14 mouse cellular contexts compared by ENCODE assay signal in the genomic region with DNA sequence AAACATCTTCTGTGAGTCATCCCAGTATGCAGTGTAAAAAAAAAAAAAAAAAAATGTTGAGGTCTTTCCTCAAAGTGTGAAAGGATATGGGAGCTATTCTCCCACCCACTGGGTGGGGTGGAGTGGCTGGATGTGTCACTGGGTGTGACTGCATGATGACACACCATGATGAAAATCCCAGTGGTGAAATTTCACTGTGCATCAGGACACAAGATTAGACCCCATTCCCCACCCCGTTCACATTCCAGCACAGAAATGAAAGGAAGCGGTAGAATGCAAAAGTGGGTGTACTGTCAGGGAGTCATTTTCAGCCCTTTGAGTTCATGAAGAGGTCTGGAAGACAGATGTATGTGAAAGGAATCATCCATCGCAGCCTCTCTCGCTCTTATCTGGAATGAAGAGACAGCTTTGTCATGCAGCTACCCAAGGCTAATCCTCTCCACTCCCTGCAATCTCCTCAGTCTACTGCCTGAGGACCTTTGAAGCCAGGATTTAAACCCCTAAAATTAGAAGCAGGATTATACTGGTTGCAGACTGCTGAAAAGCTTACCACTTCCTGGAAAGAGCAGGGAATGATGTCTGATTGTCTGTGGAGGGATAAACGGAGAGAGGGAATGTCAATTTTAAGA.
DNase-seq lines count a peak whose midpoint lies in the region; ATAC-seq and TF ChIP-seq lines count a peak whose summit lies in the region.
"Had no signal": no experiment of that assay in that cellular context is flagged by ENCODE, and none has a peak within 500 bp of the region (broad histone marks: within the 10 kb centered on the region; RNA-seq: fewer than 3 reads in every experiment).

No protein-coding gene starts in this region.

- no peaks in the 10 kb centered on the region for H3K79me2 ChIP-seq in C2C12 (ENCODE audit: control insufficient read depth, insufficient read depth)

- no peak overlapping the region for H3K4me3 ChIP-seq in heart, embryonic 10.5 days
- no peak overlapping the region for H3K4me3 ChIP-seq in C2C12 (ENCODE audit: insufficient read depth, poor library complexity, severe bottlenecking)
- H3K4me3 ChIP-seq in embryonic fibroblast, embryonic 13.5 days (ENCODE audit: insufficient read depth, low read length): no peak overlapping the region
- H3K4me3 ChIP-seq in neural tube, embryonic 15.5 days (replicated peaks): no peak overlapping the region
- H3K4me3 ChIP-seq: limb, embryonic 13.5 days; megakaryocyte, embryonic 14.5 days; neural tube, embryonic 13.5 days had no signal

- no peak for DNase-seq in heart, embryonic 10.5 days (ENCODE audit: low spot score)
- DNase-seq in heart, adult 8-10 months (ENCODE audit: low spot score): no peak
- DNase-seq in 3134 (ENCODE audit: extremely low read depth, insufficient read length, low spot score): peak; percentile 69
- DNase-seq in left cerebral cortex, adult 9 months (ENCODE audit: low spot score in 2 of 2): no peak
- DNase-seq: kidney, adult 2 months; thymus, adult 2 months had no signal

- peaks cover 8% of the 10 kb centered on the region; the same call in 1 of the 2 replicates for H3K4me1 ChIP-seq in heart, embryonic 10.5 days
- H3K4me1 ChIP-seq in embryonic fibroblast, embryonic 13.5 days (ENCODE audit: control insufficient read depth, insufficient read depth, low read length): peaks cover 2% of the 10 kb centered on the region; the same call in 1 of the 2 replicates
- H3K4me1 ChIP-seq in neural tube, embryonic 15.5 days: no peaks in the 10 kb centered on the region
- H3K4me1 ChIP-seq: megakaryocyte, embryonic 14.5 days; neural tube, embryonic 13.5 days had no signal

- no peaks in the 10 kb centered on the region for H3K36me3 ChIP-seq in heart, embryonic 10.5 days
- H3K36me3 ChIP-seq in C2C12 (ENCODE audit: control insufficient read depth, insufficient read depth): no peaks in the 10 kb centered on the region
- H3K36me3 ChIP-seq in neural tube, embryonic 15.5 days: no peaks in the 10 kb centered on the region
- H3K36me3 ChIP-seq: limb, embryonic 13.5 days; neural tube, embryonic 13.5 days had no signal

- no peaks in the 10 kb centered on the region for H3K79me3 ChIP-seq in C2C12 (ENCODE audit: low read depth)

- H3K4me2 ChIP-seq in neural tube, embryonic 15.5 days: no peak overlapping the region
- H3K4me2 ChIP-seq: limb, embryonic 13.5 days; neural tube, embryonic 13.5 days had no signal

- no peak for TF ChIP-seq CTCF in C2C12 (IDR thresholded peaks at IDR 0.05; ENCODE audit: control insufficient read depth, insufficient read depth, insufficient read length)
- no peak for TF ChIP-seq CTCF in embryonic fibroblast, embryonic 13.5 days (IDR thresholded peaks at IDR 0.05; ENCODE audit: borderline replicate concordance, insufficient read depth, low read length)

- no peak for TF ChIP-seq POLR2A in embryonic fibroblast, embryonic 13.5 days (IDR thresholded peaks at IDR 0.05; ENCODE audit: low read depth, low read length)

- no peak overlapping the region for H3ac ChIP-seq in C2C12 (ENCODE audit: control insufficient read depth, insufficient read length, low read depth)

- 0 out of 2 replicates have a peak overlapping the region, but pooled peaks have one; percentile 25 for H3K27ac ChIP-seq in heart, embryonic 10.5 days
- peak overlapping the region; percentile 79 for H3K27ac ChIP-seq in embryonic fibroblast, embryonic 13.5 days (ENCODE audit: insufficient read depth, low read length)
- no peak overlapping the region for H3K27ac ChIP-seq in neural tube, embryonic 15.5 days (replicated peaks)
- H3K27ac ChIP-seq: limb, embryonic 13.5 days; neural tube, embryonic 13.5 days had no signal

- no peaks in the 10 kb centered on the region for H3K9me3 ChIP-seq in heart, embryonic 10.5 days
- H3K9me3 ChIP-seq in neural tube, embryonic 15.5 days (replicated peaks): no peaks in the 10 kb centered on the region
- H3K9me3 ChIP-seq: limb, embryonic 13.5 days; neural tube, embryonic 13.5 days had no signal

- ATAC-seq in cerebellum, adult (ENCODE audit: insufficient number of reproducible peaks, low FRiP score, low TSS enrichment): no peak
- no peak for ATAC-seq in neural tube, embryonic 15.5 days (ENCODE audit: low FRiP score)
- ATAC-seq: forebrain, embryonic 14.5 days had no signal

- 27% methylated on average over 5 of the region's 5 CpGs for WGBS in heart, embryonic 10.5 days
- 72% methylated on average over 5 of the region's 5 CpGs for WGBS in neural tube, embryonic 15.5 days

- no peaks in the 10 kb centered on the region for H3K27me3 ChIP-seq in heart, embryonic 10.5 days (ENCODE audit: insufficient read depth, poor library complexity, severe bottlenecking)
- no peaks in the 10 kb centered on the region for H3K27me3 ChIP-seq in C2C12 (ENCODE audit: control insufficient read depth, insufficient read depth, insufficient read length)
- no peaks in the 10 kb centered on the region for H3K27me3 ChIP-seq in neural tube, embryonic 15.5 days (replicated peaks)
- H3K27me3 ChIP-seq: limb, embryonic 13.5 days; megakaryocyte, embryonic 14.5 days; neural tube, embryonic 13.5 days had no signal

- no peak overlapping the region for H3K9ac ChIP-seq in neural tube, embryonic 15.5 days (replicated peaks)
- H3K9ac ChIP-seq: limb, embryonic 13.5 days; neural tube, embryonic 13.5 days had no signal

TF ChIP-seq in C2C12, 6 proteins besides CTCF, POLR2A, EP300 and RAD21:
- peak; percentile 43 for TF ChIP-seq MYOD1 (IDR thresholded peaks at IDR 0.05; ENCODE audit: control insufficient read depth, insufficient read length, low read depth)
- peak; percentile 50 for TF ChIP-seq MAX (IDR thresholded peaks at IDR 0.05)
- TF ChIP-seq MYOG (IDR thresholded peaks at IDR 0.05; ENCODE audit: control insufficient read depth, extremely low read depth, insufficient read length): no peak
- no peak for TF ChIP-seq USF1 (IDR thresholded peaks at IDR 0.05; ENCODE audit: low read depth)
- peak; percentile 83 for TF ChIP-seq CEBPB (IDR thresholded peaks at IDR 0.05; ENCODE audit: low read depth)
- peak; percentile 98 for TF ChIP-seq FOSL1 (IDR thresholded peaks at IDR 0.05; ENCODE audit: insufficient read depth, low read length, poor library complexity, severe bottlenecking)
TF ChIP-seq in C2C12: peak in this region for 4.
